Mouse (Mus musculus) v-Abl transformed pro-B cells (cell line): ENCODE measurements around the gene Apol9a.

ENCODE experiments used
- in situ Hi-C, 2 experiments: fragments of 400-800 bp; cut with MboI; formaldehyde crosslinking; loops; one replicate each; pipeline ENCODE4 v1.15.1; 2025; ENCODE audit not compliant: unreplicated experiment in 2 of 2

The Apol9a gene

DNA sequence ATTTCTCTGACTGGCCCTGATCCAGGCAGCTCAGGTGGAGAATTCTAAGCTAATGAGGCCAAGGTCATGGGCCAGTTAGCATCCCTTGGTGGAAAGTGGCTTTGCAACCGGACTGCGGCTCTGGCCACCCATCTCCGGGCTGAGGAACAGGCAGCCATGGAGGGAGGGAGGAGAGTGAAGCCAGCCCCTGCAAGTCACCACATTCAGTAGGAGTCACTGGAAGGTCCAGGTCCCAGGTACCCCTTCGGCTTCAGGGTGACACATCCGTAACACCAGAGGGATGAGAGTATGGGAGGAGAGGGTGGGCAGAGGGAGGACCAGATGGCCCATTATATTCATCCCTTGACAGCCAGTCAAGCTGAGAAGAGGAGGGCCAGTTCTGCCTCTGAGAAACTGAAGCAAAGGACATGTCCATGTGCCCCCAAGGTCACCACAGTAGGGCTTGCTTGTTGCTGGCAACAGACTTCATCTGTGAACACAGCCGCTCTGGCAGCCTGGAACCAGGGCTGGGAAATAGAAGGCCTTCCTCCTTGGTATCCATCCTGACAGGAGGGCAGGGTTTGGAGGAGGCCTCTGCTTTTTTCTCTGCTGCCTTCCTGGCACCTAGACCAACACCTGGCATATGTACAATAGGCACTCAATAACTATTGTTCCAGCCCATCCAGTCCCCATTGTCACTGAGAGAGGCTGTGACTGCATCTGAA, 55.9 kb downstream of the Apol9a start:
- in situ Hi-C loops = loop anchor here in 1 of 2 experiments (10.0 to 25.0 kb wide), 2 partner anchors 380 to 793 kb away; no protein-coding TSS in a partner anchor

- in situ Hi-C loops = loop anchor here in 1 of 2 experiments (10.0 to 25.0 kb wide), 2 partner anchors 380 to 792 kb away; no protein-coding TSS in a partner anchor
Observed at GRCm38 (mm10) chr15:77354496-77354847, 56.5 kb downstream of the Apol9a start.
